Mouse (Mus musculus): ENCODE measurements at regions not wholly inside any gene's neighbourhood (a gene's known extent, or its start where the extent isn't known, plus 50 kb on each side); places are given as distances from the start of the nearest gene placed in this dataset.

GRCm38 (mm10) chr2:114844389-114844771, 189.6 kb upstream of the Dph6 start:
- ATAC-seq (ENCODE audit: insufficient number of reproducible peaks, low FRiP score, low TSS enrichment, low read depth), result no peak
- WGBS, result 76% methylated on average over 3 of the region's 3 CpGs

GRCm38 (mm10) chr2:114848439-114848838, 193.7 kb upstream of the Dph6 start:
- Histone ChIP-seq H3K9ac (ENCODE audit: low read length) (no peak overlapping the region), H3K27ac (replicated peaks; ENCODE audit: low read depth, low read length) (no peak overlapping the region), H3K27me3 (ENCODE audit: control insufficient read depth, insufficient read depth, low read length) (no peaks in the 10 kb centered on the region), H3K4me2 (ENCODE audit: low read depth, severe bottlenecking) (no peak overlapping the region), H3K4me3 (ENCODE audit: low read depth, low read length) (no peak overlapping the region), H3K36me3 (ENCODE audit: control insufficient read depth, insufficient read depth, low read length) (no peaks in the 10 kb centered on the region), H3K9me3 (ENCODE audit: control insufficient read depth, low read length) (no peaks in the 10 kb centered on the region), H3K4me1 (ENCODE audit: control insufficient read depth, insufficient read depth, low read length) (no peaks in the 10 kb centered on the region)
- WGBS, result 91% methylated on average over 5 of the region's 5 CpGs
- DNase-seq (ENCODE audit: low spot score) (no peak), ATAC-seq (ENCODE audit: insufficient number of reproducible peaks, low FRiP score, low TSS enrichment, low read depth) (no peak)

More at GRCm38 (mm10) chr2:114844389-114844771, 189.6 kb upstream of the Dph6 start:
- DNase-seq (ENCODE audit: low spot score), result no peak
- H3K36me3 ChIP-seq (ENCODE audit: control insufficient read depth, insufficient read depth, low read length), result no peaks in the 10 kb centered on the region
- H3K27ac ChIP-seq (replicated peaks; ENCODE audit: low read depth, low read length), result no peak overlapping the region
- no peaks in the 10 kb centered on the region for H3K27me3 ChIP-seq (ENCODE audit: control insufficient read depth, insufficient read depth, low read length)
- no peaks in the 10 kb centered on the region for H3K9me3 ChIP-seq (ENCODE audit: control insufficient read depth, low read length)
- H3K4me3 ChIP-seq (ENCODE audit: low read depth, low read length), result no peak overlapping the region
- no peak overlapping the region for H3K4me2 ChIP-seq (ENCODE audit: low read depth, severe bottlenecking)
- no peak overlapping the region for H3K9ac ChIP-seq (ENCODE audit: low read length)
- H3K4me1 ChIP-seq (ENCODE audit: control insufficient read depth, insufficient read depth, low read length), result no peaks in the 10 kb centered on the region

DNA sequence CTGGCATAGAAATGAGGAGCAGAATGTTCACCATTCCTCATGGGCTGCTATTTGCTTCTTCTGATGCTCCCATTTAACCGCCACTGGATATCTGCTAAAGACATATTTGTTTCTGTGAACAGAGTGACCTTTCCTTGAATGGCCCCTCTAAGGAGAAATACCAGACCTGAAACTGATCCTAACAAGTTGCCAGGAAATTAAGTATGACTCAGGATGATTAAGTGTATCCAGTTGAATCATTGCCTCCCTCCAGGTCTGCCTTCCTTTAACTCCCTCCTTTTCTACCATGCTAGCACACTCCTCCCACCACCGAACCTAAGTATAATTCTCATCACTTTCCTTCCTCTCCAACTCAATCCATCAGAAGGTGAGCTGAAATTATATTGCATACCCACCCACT, 194.2 kb upstream of the Dph6 start:
- 76% methylated on average over 2 of the region's 2 CpGs for WGBS
- ATAC-seq (ENCODE audit: insufficient number of reproducible peaks, low FRiP score, low TSS enrichment, low read depth), result no peak

GRCm38 (mm10) chr2:114853715-114854530, 199.2 kb upstream of the Dph6 start:
- DNase-seq (ENCODE audit: low spot score) (peak; percentile 90), ATAC-seq (ENCODE audit: insufficient number of reproducible peaks, low FRiP score, low TSS enrichment, low read depth) (peak; percentile 73; the same call in 1 of the 2 replicates)
- 29% methylated on average over 13 of the region's 13 CpGs for WGBS
- Histone ChIP-seq H3K36me3 (ENCODE audit: control insufficient read depth, insufficient read depth, low read length) (no peaks in the 10 kb centered on the region), H3K27ac (replicated peaks; ENCODE audit: low read depth, low read length) (no peak overlapping the region), H3K9me3 (ENCODE audit: control insufficient read depth, low read length) (no peaks in the 10 kb centered on the region), H3K4me2 (ENCODE audit: low read depth, severe bottlenecking) (no peak overlapping the region), H3K4me1 (ENCODE audit: control insufficient read depth, insufficient read depth, low read length) (no peaks in the 10 kb centered on the region), H3K4me3 (ENCODE audit: low read depth, low read length) (no peak overlapping the region), H3K9ac (ENCODE audit: low read length) (no peak overlapping the region), H3K27me3 (ENCODE audit: control insufficient read depth, insufficient read depth, low read length) (no peaks in the 10 kb centered on the region)

More for the DNA sequence above, 194.2 kb upstream of the Dph6 start:
- no peaks in the 10 kb centered on the region for H3K9me3 ChIP-seq (ENCODE audit: control insufficient read depth, low read length)
- H3K27me3 ChIP-seq (ENCODE audit: control insufficient read depth, insufficient read depth, low read length), result no peaks in the 10 kb centered on the region
- no peaks in the 10 kb centered on the region for H3K4me1 ChIP-seq (ENCODE audit: control insufficient read depth, insufficient read depth, low read length)
- no peak overlapping the region for H3K9ac ChIP-seq (ENCODE audit: low read length)
- no peak for DNase-seq (ENCODE audit: low spot score)
- no peak overlapping the region for H3K4me3 ChIP-seq (ENCODE audit: low read depth, low read length)
- H3K36me3 ChIP-seq (ENCODE audit: control insufficient read depth, insufficient read depth, low read length), result no peaks in the 10 kb centered on the region
- H3K27ac ChIP-seq (replicated peaks; ENCODE audit: low read depth, low read length), result no peak overlapping the region
- no peak overlapping the region for H3K4me2 ChIP-seq (ENCODE audit: low read depth, severe bottlenecking)

- no peak overlapping the region for H3K9ac ChIP-seq (ENCODE audit: low read length)
- WGBS, result 2% methylated on average over 7 of the region's 7 CpGs
- peaks cover 4% of the 10 kb centered on the region for H3K4me1 ChIP-seq (ENCODE audit: control insufficient read depth, insufficient read depth, low read length)
- no peaks in the 10 kb centered on the region for H3K36me3 ChIP-seq (ENCODE audit: control insufficient read depth, insufficient read depth, low read length)
- no peak overlapping the region for H3K4me2 ChIP-seq (ENCODE audit: low read depth, severe bottlenecking)
- no peak overlapping the region for H3K27ac ChIP-seq (replicated peaks; ENCODE audit: low read depth, low read length)
- H3K27me3 ChIP-seq (ENCODE audit: control insufficient read depth, insufficient read depth, low read length), result 0 out of 2 replicates have a peak, but pooled peaks cover 2% of the 10 kb centered on the region
- H3K9me3 ChIP-seq (ENCODE audit: control insufficient read depth, low read length), result no peaks in the 10 kb centered on the region
- H3K4me3 ChIP-seq (ENCODE audit: low read depth, low read length), result no peak overlapping the region
- DNase-seq (ENCODE audit: low spot score) (peak; percentile 44), ATAC-seq (ENCODE audit: insufficient number of reproducible peaks, low FRiP score, low TSS enrichment, low read depth) (no peak)
Measured at GRCm38 (mm10) chr2:114872272-114872671, 217.5 kb upstream of the Dph6 start.

GRCm38 (mm10) chr2:114873090-114873489, 218.3 kb upstream of the Dph6 start:
- H3K27me3 ChIP-seq (ENCODE audit: control insufficient read depth, insufficient read depth, low read length), result 0 out of 2 replicates have a peak, but pooled peaks cover 2% of the 10 kb centered on the region
- H3K4me1 ChIP-seq (ENCODE audit: control insufficient read depth, insufficient read depth, low read length), result peaks cover 4% of the 10 kb centered on the region
- no peak overlapping the region for H3K9ac ChIP-seq (ENCODE audit: low read length)
- no peak overlapping the region for H3K4me2 ChIP-seq (ENCODE audit: low read depth, severe bottlenecking)
- H3K27ac ChIP-seq (replicated peaks; ENCODE audit: low read depth, low read length), result no peak overlapping the region
- WGBS, result 35% methylated on average over 4 of the region's 4 CpGs
- no peaks in the 10 kb centered on the region for H3K9me3 ChIP-seq (ENCODE audit: control insufficient read depth, low read length)
- no peak overlapping the region for H3K4me3 ChIP-seq (ENCODE audit: low read depth, low read length)
- ATAC-seq (ENCODE audit: insufficient number of reproducible peaks, low FRiP score, low TSS enrichment, low read depth) (no peak), DNase-seq (ENCODE audit: low spot score) (no peak)
- no peaks in the 10 kb centered on the region for H3K36me3 ChIP-seq (ENCODE audit: control insufficient read depth, insufficient read depth, low read length)

DNA sequence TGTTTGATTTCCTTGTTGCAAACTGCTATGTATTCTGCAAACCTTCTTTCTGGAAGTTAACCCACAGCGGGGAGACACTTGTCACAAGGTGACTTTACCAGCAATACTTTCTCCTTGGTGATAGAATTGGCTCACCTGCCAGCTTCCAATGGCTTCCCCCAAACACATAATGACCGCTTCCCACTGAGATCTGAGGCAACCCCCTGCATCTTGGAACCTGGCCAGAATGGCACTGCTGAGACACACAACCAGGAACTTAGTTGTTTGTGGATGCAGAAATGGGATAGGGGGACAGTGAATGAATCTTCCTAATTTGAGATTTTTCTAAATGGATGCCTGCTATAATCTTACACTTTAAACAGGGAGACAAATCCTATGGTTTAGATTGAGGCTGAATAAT, 224.3 kb upstream of the Dph6 start:
- WGBS, result 55% methylated on average over 2 of the region's 2 CpGs

DNA sequence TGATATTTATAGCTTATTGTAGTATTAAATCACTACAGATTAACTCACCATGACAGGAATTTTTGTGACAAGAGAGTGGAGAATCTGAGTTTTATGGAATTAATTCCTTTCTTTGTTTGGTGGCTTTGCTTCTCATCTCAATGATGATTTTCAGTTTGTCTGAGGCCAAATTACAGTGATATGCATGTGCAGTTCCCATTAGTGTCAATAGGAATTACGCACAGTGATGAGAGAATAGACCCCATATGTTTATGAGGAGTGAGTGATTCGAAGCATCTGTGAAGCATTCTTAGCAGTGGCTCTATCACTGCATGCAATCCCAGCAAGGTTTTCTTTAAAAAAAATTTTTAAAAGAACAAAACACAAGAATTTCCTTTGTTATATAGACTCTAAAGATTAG, 225.0 kb upstream of the Dph6 start:
- Histone ChIP-seq H3K4me1 (ENCODE audit: control insufficient read depth, insufficient read depth, low read length) (no peaks in the 10 kb centered on the region), H3K4me2 (ENCODE audit: low read depth, severe bottlenecking) (no peak overlapping the region), H3K36me3 (ENCODE audit: control insufficient read depth, insufficient read depth, low read length) (no peaks in the 10 kb centered on the region), H3K9me3 (ENCODE audit: control insufficient read depth, low read length) (no peaks in the 10 kb centered on the region), H3K9ac (ENCODE audit: low read length) (no peak overlapping the region), H3K27ac (replicated peaks; ENCODE audit: low read depth, low read length) (no peak overlapping the region), H3K4me3 (ENCODE audit: low read depth, low read length) (no peak overlapping the region), H3K27me3 (ENCODE audit: control insufficient read depth, insufficient read depth, low read length) (no peaks in the 10 kb centered on the region)
- no peak for ATAC-seq (ENCODE audit: insufficient number of reproducible peaks, low FRiP score, low TSS enrichment, low read depth)
- WGBS, result 77% methylated on average over 2 of the region's 2 CpGs
- no peak for DNase-seq (ENCODE audit: low spot score)

More for the DNA sequence above, 224.3 kb upstream of the Dph6 start:
- Histone ChIP-seq H3K27me3 (ENCODE audit: control insufficient read depth, insufficient read depth, low read length) (no peaks in the 10 kb centered on the region), H3K4me1 (ENCODE audit: control insufficient read depth, insufficient read depth, low read length) (no peaks in the 10 kb centered on the region), H3K9me3 (ENCODE audit: control insufficient read depth, low read length) (no peaks in the 10 kb centered on the region), H3K9ac (ENCODE audit: low read length) (no peak overlapping the region), H3K4me3 (ENCODE audit: low read depth, low read length) (no peak overlapping the region), H3K36me3 (ENCODE audit: control insufficient read depth, insufficient read depth, low read length) (no peaks in the 10 kb centered on the region), H3K27ac (replicated peaks; ENCODE audit: low read depth, low read length) (no peak overlapping the region), H3K4me2 (ENCODE audit: low read depth, severe bottlenecking) (no peak overlapping the region)
- ATAC-seq (ENCODE audit: insufficient number of reproducible peaks, low FRiP score, low TSS enrichment, low read depth), result no peak
- DNase-seq (ENCODE audit: low spot score), result no peak

All from limb, embryonic 11.5 days (tissue).